Mouse (Mus musculus): Measurements from ENCODE around the gene Clip1. TPM values are rescaled to one million over a fixed set of nuclear protein-coding genes. Genes with fewer than 3 reads are reported as not detected.

The Clip1 gene
- total and polyA plus RNA-seq, 2 experiments from 2014 or later: 58.0 to 68.6 TPM

DNA sequence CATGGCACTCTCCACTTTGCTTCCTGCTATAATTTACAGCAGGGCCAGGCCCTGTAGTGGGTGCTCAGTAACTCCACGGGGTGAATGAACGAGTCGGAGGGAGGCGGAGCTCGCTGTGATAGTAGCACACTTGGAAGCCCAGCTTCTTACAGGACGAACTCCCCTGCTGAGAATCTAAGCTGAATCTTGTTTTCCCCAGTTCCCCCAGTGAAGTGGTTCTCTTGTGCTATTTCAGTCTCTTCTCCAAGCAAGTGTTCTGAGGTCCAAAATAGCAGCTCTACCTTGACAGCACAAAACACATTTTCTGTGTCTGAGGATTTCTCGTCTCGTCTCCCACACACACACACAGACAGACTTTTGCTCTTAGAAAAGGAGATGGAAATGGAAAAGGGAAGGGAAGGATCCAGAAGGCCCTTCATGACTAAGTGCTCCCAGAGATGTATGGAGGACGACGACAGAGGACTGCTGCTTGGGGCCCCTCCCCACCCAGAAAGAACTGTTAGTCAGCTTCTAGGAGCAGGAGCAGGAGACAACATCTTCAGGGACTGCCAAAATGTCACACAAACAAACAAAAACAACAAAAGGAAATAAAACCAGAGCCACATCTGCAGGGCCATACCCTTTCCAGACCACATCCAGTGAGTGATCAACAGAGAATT lies 90.7 kb downstream of the Clip1 start:
- Histone ChIP-seq H3K27me3 (ENCODE audit: insufficient read depth, low read length) (no peaks in the 10 kb centered on the region), H3K27ac (no peak overlapping the region), H3K4me1 (ENCODE audit: insufficient read depth, low read length) (no peaks in the 10 kb centered on the region), H3K9ac (replicated peaks; ENCODE audit: low read length) (no peak overlapping the region), H3K4me2 (ENCODE audit: low read depth, low read length) (no peak overlapping the region), H3K4me3 (ENCODE audit: low read length) (no peak overlapping the region), H3K36me3 (ENCODE audit: insufficient read depth, low read length) (peaks cover 24% of the 10 kb centered on the region), H3K9me3 (ENCODE audit: low read length) (no peaks in the 10 kb centered on the region)
- no peak for TF ChIP-seq CTCF (IDR thresholded peaks at IDR 0.05; ENCODE audit: low read depth)
- DNase-seq (ENCODE audit: low spot score) (no peak), ATAC-seq (no peak)
- WGBS: 80% methylated on average over 10 of the region's 10 CpGs

DNA sequence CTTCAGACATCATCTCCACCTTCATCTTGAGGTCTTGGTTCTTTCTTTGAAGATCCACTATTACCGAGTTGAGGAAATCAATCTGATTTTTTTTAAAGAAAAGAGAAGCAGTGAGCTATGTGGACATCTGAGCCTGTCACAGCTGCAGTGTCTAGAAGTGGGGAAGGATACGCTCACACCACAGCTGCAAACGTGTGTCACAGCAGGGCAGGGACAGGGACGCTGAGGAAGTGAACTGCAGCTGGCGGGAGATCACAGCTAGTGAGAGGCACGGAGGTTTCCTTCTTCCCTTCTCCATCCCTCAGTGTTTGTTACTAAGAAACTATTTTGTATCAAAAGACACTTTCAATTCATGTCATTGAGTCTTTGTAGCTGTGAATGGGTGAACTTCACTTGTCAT lies 104.4 kb downstream of the Clip1 start:
- H3K27me3 ChIP-seq (ENCODE audit: insufficient read depth, low read length): no peaks in the 10 kb centered on the region
- H3K4me2 ChIP-seq (ENCODE audit: low read depth, low read length): no peak overlapping the region
- no peak overlapping the region for H3K9ac ChIP-seq (replicated peaks; ENCODE audit: low read length)
- WGBS: 80% methylated on average over 6 of the region's 6 CpGs
- DNase-seq (ENCODE audit: low spot score) (no peak), ATAC-seq (no peak)
- peaks cover 36% of the 10 kb centered on the region for H3K36me3 ChIP-seq (ENCODE audit: insufficient read depth, low read length)
- H3K9me3 ChIP-seq (ENCODE audit: low read length): no peaks in the 10 kb centered on the region
- no peak overlapping the region for H3K27ac ChIP-seq
- no peak overlapping the region for H3K4me3 ChIP-seq (ENCODE audit: low read length)
- no peak for TF ChIP-seq CTCF (IDR thresholded peaks at IDR 0.05; ENCODE audit: low read depth)
- H3K4me1 ChIP-seq (ENCODE audit: insufficient read depth, low read length): no peaks in the 10 kb centered on the region

DNA sequence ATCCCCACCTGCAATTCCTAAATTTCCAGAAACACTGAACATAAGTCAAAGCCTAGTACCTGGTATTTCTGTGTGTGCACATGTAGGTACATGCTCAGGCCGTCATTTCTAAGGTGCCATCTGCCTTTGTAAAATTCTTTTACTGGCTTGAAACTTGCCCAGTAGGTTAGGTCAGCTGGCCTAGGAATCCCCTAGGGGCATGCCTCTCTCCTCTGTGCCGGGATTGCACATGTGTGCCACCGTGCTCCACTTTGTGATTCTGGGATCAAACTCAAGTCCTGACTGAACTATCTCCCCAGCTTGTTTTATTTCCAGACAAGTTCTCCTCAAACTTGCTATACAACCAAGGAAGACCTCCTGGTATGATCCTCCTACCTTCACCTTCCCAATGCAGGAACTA lies 107.7 kb downstream of the Clip1 start:
- no peak for DNase-seq (ENCODE audit: low spot score)
- no peaks in the 10 kb centered on the region for H3K27me3 ChIP-seq (ENCODE audit: insufficient read depth, low read length)
- H3K27ac ChIP-seq: no peak overlapping the region
- H3K9ac ChIP-seq (replicated peaks; ENCODE audit: low read length): no peak overlapping the region
- WGBS: 86% methylated on average over 3 of the region's 3 CpGs
- no peak overlapping the region for H3K4me3 ChIP-seq (ENCODE audit: low read length)
- no peak for TF ChIP-seq CTCF (IDR thresholded peaks at IDR 0.05; ENCODE audit: low read depth)
- peaks cover 22% of the 10 kb centered on the region for H3K36me3 ChIP-seq (ENCODE audit: insufficient read depth, low read length)
- no peak for ATAC-seq
- H3K9me3 ChIP-seq (ENCODE audit: low read length): no peaks in the 10 kb centered on the region
- no peak overlapping the region for H3K4me2 ChIP-seq (ENCODE audit: low read depth, low read length)
- H3K4me1 ChIP-seq (ENCODE audit: insufficient read depth, low read length): peaks cover 5% of the 10 kb centered on the region; the same call in 1 of the 2 replicates

- no peak for ATAC-seq
- H3K27me3 ChIP-seq (ENCODE audit: insufficient read depth, low read length): no peaks in the 10 kb centered on the region
- no peak overlapping the region for H3K9ac ChIP-seq (replicated peaks; ENCODE audit: low read length)
- DNase-seq (ENCODE audit: low spot score): no peak
- no peak for TF ChIP-seq CTCF (IDR thresholded peaks at IDR 0.05; ENCODE audit: low read depth)
- H3K27ac ChIP-seq: 0 out of 2 replicates have a peak overlapping the region, but pooled peaks have one; percentile 4
- H3K4me1 ChIP-seq (ENCODE audit: insufficient read depth, low read length): peaks cover 8% of the 10 kb centered on the region; the same call in 1 of the 2 replicates
- H3K4me3 ChIP-seq (ENCODE audit: low read length): peak overlapping the region; percentile 77
- no peaks in the 10 kb centered on the region for H3K9me3 ChIP-seq (ENCODE audit: low read length)
- WGBS: 66% methylated on average over 8 of the region's 8 CpGs
- H3K4me2 ChIP-seq (ENCODE audit: low read depth, low read length): peak overlapping the region; percentile 68
- H3K36me3 ChIP-seq (ENCODE audit: insufficient read depth, low read length): peaks cover 15% of the 10 kb centered on the region
Measured at GRCm38 (mm10) chr5:123573362-123573761, 111.1 kb downstream of the Clip1 start.

DNA sequence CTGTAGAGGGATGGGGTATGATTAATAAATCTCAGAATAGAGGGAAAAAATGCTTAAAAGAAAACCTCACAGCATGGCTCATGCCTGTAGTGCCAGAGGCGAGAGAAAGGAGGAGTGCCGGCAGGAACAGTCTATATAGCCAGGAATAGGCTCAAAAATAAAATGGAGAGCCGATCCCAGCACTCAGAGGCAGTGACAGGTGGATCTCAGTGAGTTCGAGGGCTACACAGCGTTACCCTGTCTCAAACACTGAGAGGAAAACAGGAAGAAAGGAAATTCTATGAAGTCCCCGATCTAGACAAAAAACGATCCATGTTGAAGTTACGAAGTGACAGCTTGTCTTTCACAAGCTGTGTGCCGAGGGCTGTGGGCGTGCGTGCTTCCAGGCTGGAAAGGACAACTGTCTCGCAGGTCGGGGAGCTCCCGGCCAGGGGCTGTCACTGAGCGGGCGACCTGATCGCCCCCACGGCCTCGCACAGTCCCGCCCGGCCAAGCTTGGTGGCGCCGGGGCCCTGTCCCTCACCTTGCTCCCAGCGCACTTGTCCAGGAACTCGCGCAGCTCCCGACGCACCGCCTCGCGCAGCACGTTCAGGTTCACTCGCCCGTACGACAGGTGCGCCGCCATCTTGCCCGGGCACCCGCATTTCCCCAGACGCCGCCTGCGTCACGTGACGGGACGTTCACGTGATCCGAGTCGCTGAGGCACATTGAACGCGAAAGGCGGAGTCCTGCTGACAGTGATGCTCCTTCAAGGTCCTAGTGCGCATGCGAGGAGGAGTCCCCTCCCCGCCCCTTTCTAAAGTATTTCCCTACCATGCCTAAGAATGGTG lies 111.8 kb downstream of the Clip1 start, which contains the start of gene Vps33a:
Gene Vps33a, minus strand, starts transcription at position 682 of the 830 bp plus-strand sequence.
- DNase-seq (ENCODE audit: low spot score): peak; percentile 100
- peak; percentile 27 for TF ChIP-seq CTCF (IDR thresholded peaks at IDR 0.05; ENCODE audit: low read depth)
- H3K9me3 ChIP-seq (ENCODE audit: low read length): no peaks in the 10 kb centered on the region
- ATAC-seq: peak; percentile 92
- no peaks in the 10 kb centered on the region for H3K27me3 ChIP-seq (ENCODE audit: insufficient read depth, low read length)
- H3K4me1 ChIP-seq (ENCODE audit: insufficient read depth, low read length): peaks cover 8% of the 10 kb centered on the region; the same call in 1 of the 2 replicates
- WGBS: under 1% methylated on average over 54 of the region's 54 CpGs
- peak within 1 kb of the TSS; percentile 64 for H3K9ac ChIP-seq (replicated peaks; ENCODE audit: low read length)
- H3K4me3 ChIP-seq (ENCODE audit: low read length): peak within 1 kb of the TSS; percentile 77
- peak within 1 kb of the TSS; percentile 68 for H3K4me2 ChIP-seq (ENCODE audit: low read depth, low read length)
- H3K36me3 ChIP-seq (ENCODE audit: insufficient read depth, low read length): peaks cover 12% of the 10 kb centered on the region; the same call in 1 of the 2 replicates
- peak within 1 kb of the TSS; percentile 85 for H3K27ac ChIP-seq

- Histone ChIP-seq H3K27ac (no peak overlapping the region), H3K36me3 (ENCODE audit: insufficient read depth, low read length) (peaks cover 57% of the 10 kb centered on the region), H3K4me1 (ENCODE audit: insufficient read depth, low read length) (no peaks in the 10 kb centered on the region), H3K9ac (replicated peaks; ENCODE audit: low read length) (no peak overlapping the region), H3K4me3 (ENCODE audit: low read length) (no peak overlapping the region), H3K9me3 (ENCODE audit: low read length) (no peaks in the 10 kb centered on the region), H3K4me2 (ENCODE audit: low read depth, low read length) (no peak overlapping the region), H3K27me3 (ENCODE audit: insufficient read depth, low read length) (no peaks in the 10 kb centered on the region)
- ATAC-seq (no peak), DNase-seq (ENCODE audit: low spot score) (no peak)
- no peak for TF ChIP-seq CTCF (IDR thresholded peaks at IDR 0.05; ENCODE audit: low read depth)
- WGBS: 94% methylated on average over 11 of the region's 11 CpGs
Measured at GRCm38 (mm10) chr5:123561128-123561527, 123.3 kb downstream of the Clip1 start.

Data from hindbrain, postnatal 0 days (tissue).